Mouse (Mus musculus): ENCODE data around the gene 2010109A12Rik. TPM values are rescaled to one million over a fixed set of nuclear protein-coding genes. Genes with fewer than 3 reads are reported as not detected.

2010109A12Rik gene
- total RNA-seq, 1 experiment: 0.76 TPM

DNA sequence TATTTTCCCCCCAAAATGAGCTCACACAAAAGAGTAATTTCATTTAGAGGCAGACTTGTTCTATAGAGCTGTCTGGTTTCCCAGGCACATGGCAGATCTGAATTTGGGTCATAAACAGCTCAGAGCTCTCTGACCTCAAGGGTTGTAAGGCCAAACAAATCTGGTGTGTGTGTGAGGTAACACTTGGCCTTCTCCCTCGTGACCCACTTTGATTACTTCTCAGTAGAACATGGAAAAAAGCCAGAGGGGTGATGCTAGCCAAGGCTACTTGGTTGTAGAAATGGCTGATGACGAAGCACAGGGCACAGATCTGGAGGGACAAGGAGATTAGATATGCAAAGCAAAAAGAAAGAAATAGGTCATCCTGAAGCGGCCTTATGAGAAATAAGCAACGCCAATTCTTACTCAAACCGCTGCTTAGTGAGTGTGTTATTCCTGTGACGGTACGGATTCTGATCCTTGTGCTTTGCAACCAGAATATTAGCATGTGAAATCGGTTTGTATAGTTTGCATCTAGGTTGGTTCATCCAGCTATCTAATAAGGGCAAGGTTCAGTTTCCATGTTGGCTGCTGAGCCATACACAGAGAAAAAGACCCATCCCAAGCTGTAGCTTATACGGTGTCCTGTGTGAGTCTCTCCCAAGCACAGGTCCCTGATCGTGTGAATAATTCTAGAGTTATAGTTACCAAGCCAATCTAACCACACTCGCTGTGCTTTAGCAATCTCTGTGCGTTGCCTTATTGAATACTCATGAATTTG, 44.9 kb downstream of the 2010109A12Rik start:
- DNase-seq (ENCODE audit: low read depth, low spot score): no peak
- Histone ChIP-seq H3K9ac (ENCODE audit: insufficient read depth, low read depth, low read length, poor library complexity, severe bottlenecking) (no peak overlapping the region), H3K4me1 (ENCODE audit: control insufficient read depth in 2 of 2, insufficient read depth in 2 of 2, low read length in 2 of 2, poor library complexity in 1 of 2) (no peaks in the 10 kb centered on the region), H3K4me3 (ENCODE audit: insufficient read depth in 1 of 2, low read depth in 1 of 2, low read length in 2 of 2, poor library complexity in 1 of 2, severe bottlenecking in 1 of 2) (no peak overlapping the region), H3K36me3 (ENCODE audit: control insufficient read depth, insufficient read depth, low read length, poor library complexity, severe bottlenecking) (no peaks in the 10 kb centered on the region), H3K27ac (ENCODE audit: insufficient read depth, low read depth, low read length, poor library complexity, severe bottlenecking) (no peak overlapping the region), H3K9me3 (ENCODE audit: control insufficient read depth, insufficient read depth, low read depth, low read length) (no peaks in the 10 kb centered on the region)
- in situ Hi-C loops (cut with MboI; ENCODE audit: low sequenced_read_pairs in 2 of 2, unreplicated experiment in 2 of 2): no loop called here
- no peak for TF ChIP-seq HCFC1 (IDR thresholded peaks at IDR 0.05; ENCODE audit: borderline replicate concordance, insufficient read depth, low read length)

- no peaks in the 10 kb centered on the region for H3K4me1 ChIP-seq (ENCODE audit: control insufficient read depth in 2 of 2, insufficient read depth in 2 of 2, low read length in 2 of 2, poor library complexity in 1 of 2)
- in situ Hi-C loops (cut with MboI; ENCODE audit: low sequenced_read_pairs in 2 of 2, unreplicated experiment in 2 of 2): no loop called here
- no peak for DNase-seq (ENCODE audit: low read depth, low spot score)
- H3K36me3 ChIP-seq (ENCODE audit: control insufficient read depth, insufficient read depth, low read length, poor library complexity, severe bottlenecking): no peaks in the 10 kb centered on the region
- H3K27ac ChIP-seq (ENCODE audit: insufficient read depth, low read depth, low read length, poor library complexity, severe bottlenecking): no peak overlapping the region
- TF ChIP-seq ZC3H11A (IDR thresholded peaks at IDR 0.05; ENCODE audit: borderline replicate concordance, low read depth, low read length): no peak
- TF ChIP-seq ZNF384 (IDR thresholded peaks at IDR 0.05; ENCODE audit: low read depth, low read length): no peak
- no peak for TF ChIP-seq MAFK (IDR thresholded peaks at IDR 0.05; ENCODE audit: insufficient read depth, low read depth, low read length)
- no peak for TF ChIP-seq CHD2 (IDR thresholded peaks at IDR 0.05; ENCODE audit: low read depth, low read length)
- no peak for TF ChIP-seq HCFC1 (IDR thresholded peaks at IDR 0.05; ENCODE audit: borderline replicate concordance, insufficient read depth, low read length)
- no peak overlapping the region for H3K9ac ChIP-seq (ENCODE audit: insufficient read depth, low read depth, low read length, poor library complexity, severe bottlenecking)
- H3K4me3 ChIP-seq (ENCODE audit: insufficient read depth in 1 of 2, low read depth in 1 of 2, low read length in 2 of 2, poor library complexity in 1 of 2, severe bottlenecking in 1 of 2): no peak overlapping the region
- no peaks in the 10 kb centered on the region for H3K9me3 ChIP-seq (ENCODE audit: control insufficient read depth, insufficient read depth, low read depth, low read length)
These were observed 49.5 kb downstream of the 2010109A12Rik start for GRCm38 (mm10) chr5:93255759-93256265.

GRCm38 (mm10) chr5:93256820-93257405, 50.6 kb downstream of the 2010109A12Rik start:
- in situ Hi-C loops (cut with MboI; ENCODE audit: low sequenced_read_pairs in 2 of 2, unreplicated experiment in 2 of 2): no loop called here
- H3K9ac ChIP-seq (ENCODE audit: insufficient read depth, low read depth, low read length, poor library complexity, severe bottlenecking): no peak overlapping the region
- no peak overlapping the region for H3K4me3 ChIP-seq (ENCODE audit: insufficient read depth in 1 of 2, low read depth in 1 of 2, low read length in 2 of 2, poor library complexity in 1 of 2, severe bottlenecking in 1 of 2)
- H3K4me1 ChIP-seq (ENCODE audit: control insufficient read depth in 2 of 2, insufficient read depth in 2 of 2, low read length in 2 of 2, poor library complexity in 1 of 2): no peaks in the 10 kb centered on the region
- H3K36me3 ChIP-seq (ENCODE audit: control insufficient read depth, insufficient read depth, low read length, poor library complexity, severe bottlenecking): no peaks in the 10 kb centered on the region
- DNase-seq (ENCODE audit: low read depth, low spot score): no peak
- TF ChIP-seq ZNF384 (IDR thresholded peaks at IDR 0.05; ENCODE audit: low read depth, low read length) (no peak), ZC3H11A (IDR thresholded peaks at IDR 0.05; ENCODE audit: borderline replicate concordance, low read depth, low read length) (no peak), HCFC1 (IDR thresholded peaks at IDR 0.05; ENCODE audit: borderline replicate concordance, insufficient read depth, low read length) (no peak), MAFK (IDR thresholded peaks at IDR 0.05; ENCODE audit: insufficient read depth, low read depth, low read length) (no peak), CHD2 (IDR thresholded peaks at IDR 0.05; ENCODE audit: low read depth, low read length) (no peak)
- H3K27ac ChIP-seq (ENCODE audit: insufficient read depth, low read depth, low read length, poor library complexity, severe bottlenecking): no peak overlapping the region
- no peaks in the 10 kb centered on the region for H3K9me3 ChIP-seq (ENCODE audit: control insufficient read depth, insufficient read depth, low read depth, low read length)

DNA sequence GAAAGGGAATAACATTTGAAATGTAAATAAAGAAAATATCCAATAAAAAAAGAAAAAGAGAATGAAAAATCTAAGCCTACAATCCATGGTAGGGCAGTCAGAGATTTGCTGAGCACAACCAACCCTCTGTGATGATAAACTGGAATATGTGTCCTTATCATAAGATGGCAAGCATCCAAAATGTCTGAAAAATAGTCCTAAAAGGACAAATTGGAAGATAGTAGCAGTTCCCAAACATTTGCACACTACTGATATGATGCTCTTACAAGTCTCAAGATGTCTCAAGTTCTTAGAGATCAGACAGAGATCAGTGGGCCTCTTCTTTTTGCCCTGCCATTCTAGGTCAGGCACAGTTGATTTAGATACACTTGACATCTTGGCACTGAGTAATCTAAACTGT, 53.0 kb downstream of the 2010109A12Rik start:
- DNase-seq (ENCODE audit: low read depth, low spot score): no peak
- Histone ChIP-seq H3K36me3 (ENCODE audit: control insufficient read depth, insufficient read depth, low read length, poor library complexity, severe bottlenecking) (no peaks in the 10 kb centered on the region), H3K9ac (ENCODE audit: insufficient read depth, low read depth, low read length, poor library complexity, severe bottlenecking) (no peak overlapping the region), H3K9me3 (ENCODE audit: control insufficient read depth, insufficient read depth, low read depth, low read length) (no peaks in the 10 kb centered on the region), H3K4me3 (ENCODE audit: insufficient read depth in 1 of 2, low read depth in 1 of 2, low read length in 2 of 2, poor library complexity in 1 of 2, severe bottlenecking in 1 of 2) (no peak overlapping the region), H3K4me1 (ENCODE audit: control insufficient read depth in 2 of 2, insufficient read depth in 2 of 2, low read length in 2 of 2, poor library complexity in 1 of 2) (no peaks in the 10 kb centered on the region), H3K27ac (ENCODE audit: insufficient read depth, low read depth, low read length, poor library complexity, severe bottlenecking) (no peak overlapping the region)
- TF ChIP-seq CHD2 (IDR thresholded peaks at IDR 0.05; ENCODE audit: low read depth, low read length): no peak
- TF ChIP-seq ZC3H11A (IDR thresholded peaks at IDR 0.05; ENCODE audit: borderline replicate concordance, low read depth, low read length): no peak
- no peak for TF ChIP-seq ZNF384 (IDR thresholded peaks at IDR 0.05; ENCODE audit: low read depth, low read length)
- no peak for TF ChIP-seq HCFC1 (IDR thresholded peaks at IDR 0.05; ENCODE audit: borderline replicate concordance, insufficient read depth, low read length)
- TF ChIP-seq MAFK (IDR thresholded peaks at IDR 0.05; ENCODE audit: insufficient read depth, low read depth, low read length): no peak
- in situ Hi-C loops (cut with MboI; ENCODE audit: low sequenced_read_pairs in 2 of 2, unreplicated experiment in 2 of 2): no loop called here

Measured in ES-E14 (cell line).